Mouse (Mus musculus): ENCODE data around the gene B4galnt4.

The B4galnt4 gene

DNA sequence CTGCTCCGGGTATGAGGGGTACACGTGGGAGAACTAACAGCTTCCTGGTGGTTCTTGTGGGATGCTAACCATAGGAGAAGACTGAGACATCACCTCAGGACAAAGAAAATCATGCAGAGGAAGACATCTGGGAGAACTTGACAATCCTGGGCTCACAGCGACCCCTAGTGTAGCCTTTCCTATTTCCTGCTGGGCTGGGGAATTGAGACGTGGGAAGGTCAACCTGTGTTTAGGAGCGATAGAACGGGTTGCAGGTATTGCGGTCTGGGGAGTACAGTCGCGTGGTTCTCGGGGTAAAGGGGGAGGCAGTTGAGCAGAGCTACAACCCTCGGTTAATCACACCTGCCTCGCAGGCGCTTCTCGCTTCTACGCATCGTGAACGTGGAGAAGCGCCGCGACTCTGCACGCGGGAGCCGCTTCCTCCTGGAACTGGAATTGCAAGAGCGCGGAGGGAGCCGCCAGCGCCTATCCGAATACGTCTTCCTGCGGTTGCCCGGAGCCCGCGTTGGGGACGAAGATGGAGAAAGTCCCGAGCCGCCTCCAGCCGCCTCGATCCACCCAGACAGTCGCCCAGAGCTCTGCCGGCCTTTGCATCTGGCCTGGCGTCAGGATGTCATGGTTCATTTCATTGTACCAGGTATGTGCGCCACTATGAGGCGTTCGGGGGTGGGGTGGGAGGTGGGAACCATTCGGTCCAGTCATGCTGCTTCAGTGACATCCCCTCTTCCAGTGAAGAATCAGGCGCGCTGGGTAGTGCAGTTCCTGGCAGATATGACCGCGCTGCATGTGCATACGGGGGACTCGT is 9.4 kb downstream of the B4galnt4 start:
- peak; percentile 86 for DNase-seq (ENCODE audit: low read depth, low spot score)

DNA sequence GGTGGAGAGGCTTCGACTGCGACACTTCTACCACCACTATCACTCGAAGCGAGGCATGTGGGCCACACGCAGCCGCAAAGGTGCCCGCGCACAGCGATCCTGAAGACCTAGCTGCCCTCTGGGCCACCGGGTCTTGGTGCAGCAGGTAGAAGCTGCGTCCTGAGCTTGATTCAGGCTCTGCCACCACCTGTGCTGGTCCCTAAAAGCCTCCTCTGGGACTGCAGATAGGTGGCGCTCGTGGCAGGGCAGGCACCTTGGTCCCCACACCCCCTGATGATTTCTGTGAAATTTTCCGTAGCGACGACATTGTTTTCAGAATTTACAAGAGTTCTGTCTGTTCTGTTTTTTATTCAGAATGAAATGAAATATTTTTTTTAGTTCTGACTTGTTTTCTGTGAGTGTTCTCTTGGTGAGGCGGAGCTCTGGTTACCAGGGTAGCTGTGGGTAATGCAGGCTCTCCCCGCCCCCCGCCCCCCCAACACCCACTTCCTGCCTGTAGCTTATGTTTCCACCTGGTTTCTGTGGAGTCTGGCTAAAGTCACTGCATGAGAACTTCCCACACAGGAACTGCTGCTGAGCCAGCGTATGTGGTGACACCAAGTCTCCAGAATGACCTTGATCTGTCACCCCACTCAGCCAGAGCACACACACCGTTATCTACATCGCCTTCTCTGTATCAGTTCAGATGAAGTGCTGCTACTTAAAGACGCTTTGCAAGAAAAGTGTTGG is 11.3 kb downstream of the B4galnt4 start:
- no peak for DNase-seq (ENCODE audit: low read depth, low spot score)

DNA sequence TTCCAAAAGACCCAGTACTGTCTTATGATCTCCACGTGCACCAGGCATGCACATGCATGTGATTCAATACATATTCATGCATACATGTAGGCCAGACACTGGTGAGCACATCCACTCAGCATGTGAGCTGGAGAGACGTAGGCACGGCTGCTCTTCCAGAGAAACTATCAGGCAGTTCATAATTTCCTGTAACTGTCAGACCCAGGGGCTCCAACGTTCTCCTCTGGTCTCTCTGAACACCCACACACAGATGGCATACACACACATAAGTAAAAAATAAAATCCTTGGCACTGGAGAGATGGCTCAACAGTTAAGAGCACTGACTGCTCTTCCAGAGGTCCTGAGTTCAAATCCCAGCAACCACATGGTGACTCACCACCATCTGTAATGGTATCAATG is 12.9 kb downstream of the B4galnt4 start:
- no peak for DNase-seq (ENCODE audit: low read depth, low spot score)

DNA sequence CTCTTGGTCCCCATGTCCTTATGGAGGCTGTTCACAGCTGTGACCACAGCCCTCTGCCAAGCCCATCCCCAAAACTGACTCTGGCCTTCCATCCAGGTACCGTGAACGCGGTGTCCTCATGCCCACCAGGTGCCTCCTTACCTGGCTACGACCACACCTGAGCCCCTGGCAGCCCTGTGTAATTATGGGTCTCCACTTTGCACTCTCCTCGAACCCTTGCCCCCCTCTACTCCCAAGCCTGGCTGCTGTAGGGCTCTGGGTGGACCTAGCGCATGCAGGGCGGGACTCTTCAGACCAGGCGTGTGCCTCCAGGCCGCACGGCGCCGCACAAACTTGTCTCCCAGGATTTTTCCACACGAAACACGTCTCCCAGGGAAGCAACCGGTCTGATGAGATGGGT is 16.9 kb downstream of the B4galnt4 start, which contains the start of gene Pkp3:
TSS of gene Pkp3 (plus strand) at position 378 of the 400 bp plus-strand sequence.
- no peak for DNase-seq (ENCODE audit: low read depth, low spot score)

DNA sequence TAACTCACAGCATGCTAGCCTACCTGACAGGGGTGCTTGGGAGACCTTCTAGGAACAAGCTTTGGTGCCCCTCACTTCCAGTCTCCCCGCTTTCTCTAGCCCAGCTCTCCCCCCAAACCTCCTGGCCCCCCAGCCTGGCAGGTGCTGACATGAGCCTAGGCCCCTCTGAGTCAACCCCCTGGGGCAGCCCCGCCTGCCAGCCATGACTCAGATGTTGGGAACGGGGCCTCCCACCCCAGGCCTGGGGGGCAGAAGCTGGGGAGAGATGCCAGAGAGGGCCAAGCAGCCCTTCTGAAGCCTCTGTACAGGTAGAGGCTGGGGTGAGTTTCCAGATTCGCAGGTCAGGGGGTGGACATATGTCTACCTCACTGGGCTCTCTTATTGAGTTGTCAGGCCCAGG is 18.0 kb downstream of the B4galnt4 start:
- DNase-seq (ENCODE audit: low read depth, low spot score) = no peak

DNA sequence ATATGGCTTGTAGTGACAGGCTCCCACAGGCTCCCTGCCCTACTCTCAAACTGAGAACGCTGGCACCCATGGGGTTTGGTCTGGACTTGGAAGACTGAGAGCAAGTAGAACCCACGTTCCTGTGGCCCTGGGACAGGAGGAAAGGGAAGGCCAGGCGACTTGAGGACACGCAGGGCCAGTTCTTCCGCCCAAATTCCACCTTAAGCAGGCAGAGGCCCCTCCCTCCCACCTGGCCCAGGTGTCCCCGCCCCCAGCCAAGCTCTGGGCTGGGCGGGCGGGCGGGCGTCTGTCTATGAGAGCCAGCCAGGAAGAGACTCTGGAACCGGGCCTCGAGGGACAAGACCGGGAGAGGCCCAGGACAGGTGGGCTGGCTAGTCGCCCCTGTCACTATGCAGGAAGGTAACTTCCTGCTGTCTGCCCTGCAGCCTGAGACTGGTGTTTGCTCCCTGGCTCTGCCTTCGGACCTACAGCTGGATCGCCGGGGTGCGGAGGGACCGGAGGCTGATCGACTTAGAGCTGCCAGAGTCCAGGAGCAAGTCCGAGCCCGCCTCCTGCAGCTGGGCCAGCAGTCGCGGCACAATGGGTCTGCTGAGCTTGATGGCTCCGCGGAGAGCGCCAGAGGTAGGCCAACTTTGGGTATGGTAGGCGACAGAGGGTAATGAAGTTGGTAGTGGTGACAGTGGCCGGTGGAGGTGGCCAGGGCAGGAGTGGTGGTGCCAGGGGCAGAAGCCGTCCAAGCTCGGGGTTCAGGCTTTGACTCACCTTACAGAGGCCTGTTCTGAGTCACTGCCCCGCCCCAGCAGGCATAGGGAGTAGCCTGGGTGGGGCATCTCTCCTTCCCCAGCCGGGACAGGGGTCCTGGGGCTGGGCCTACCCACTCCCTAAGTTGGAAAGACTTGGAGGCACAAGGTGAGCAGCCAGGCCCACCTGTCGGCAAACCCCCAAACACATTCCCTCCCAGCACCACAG is 18.9 kb downstream of the B4galnt4 start:
- no peak for DNase-seq (ENCODE audit: low read depth, low spot score)

DNA sequence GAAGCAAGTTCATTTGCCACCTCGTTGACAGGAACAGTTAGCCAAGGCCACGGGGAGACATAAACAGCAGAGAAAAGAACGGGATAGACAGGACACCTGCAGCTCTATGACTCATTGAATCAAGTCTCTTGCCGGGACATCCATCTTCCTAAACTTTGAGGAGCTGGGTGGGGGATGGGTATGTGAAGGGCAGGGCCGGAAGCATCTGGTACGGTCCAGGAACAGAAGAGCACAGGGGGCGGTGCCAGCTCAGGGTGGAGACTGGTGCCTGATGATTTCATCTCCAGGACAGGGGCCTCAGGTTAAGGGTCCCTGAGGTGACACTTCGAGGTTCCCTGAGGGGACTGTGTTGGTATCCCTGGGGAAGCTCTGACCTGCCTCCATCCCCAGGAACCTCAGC is 27.0 kb downstream of the B4galnt4 start:
- DNase-seq (ENCODE audit: low read depth, low spot score) = no peak

DNA sequence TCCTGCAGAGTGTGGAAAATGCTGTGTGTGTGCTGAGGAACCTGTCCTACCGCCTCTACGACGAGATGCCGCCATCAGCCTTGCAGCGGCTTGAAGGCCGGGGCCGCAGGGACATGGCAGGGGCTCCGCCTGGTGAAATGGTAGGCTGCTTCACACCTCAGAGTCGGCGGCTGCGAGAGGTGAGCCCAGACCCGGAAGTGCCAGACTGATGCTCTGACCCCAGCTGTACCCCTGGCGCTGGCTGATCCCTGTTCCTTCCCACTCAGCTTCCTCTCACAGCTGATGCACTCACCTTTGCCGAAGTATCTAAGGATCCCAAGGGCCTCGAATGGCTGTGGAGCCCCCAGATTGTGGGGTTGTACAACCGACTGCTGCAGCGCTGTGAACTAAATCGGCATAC is 27.6 kb downstream of the B4galnt4 start:
- DNase-seq (ENCODE audit: low read depth, low spot score) = no peak

DNA sequence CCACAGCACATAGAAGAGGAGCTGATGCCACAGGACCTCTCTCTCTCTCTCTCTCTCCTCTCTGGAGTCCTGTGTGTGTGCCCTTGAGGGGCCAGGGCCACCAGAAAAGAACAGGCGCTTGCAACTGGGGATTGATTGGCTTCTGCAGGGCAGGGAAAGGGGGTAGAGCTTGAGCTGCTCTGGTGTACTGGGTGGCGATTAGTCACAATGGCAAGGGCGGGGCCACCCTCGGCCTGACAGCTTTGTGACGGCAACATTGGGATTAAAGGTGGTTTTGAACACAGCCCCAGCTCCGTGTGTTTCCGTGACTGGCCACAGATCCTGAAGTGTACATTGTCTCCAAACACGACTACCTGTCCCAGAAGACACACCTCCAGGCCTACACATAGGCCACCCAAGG is 29.3 kb downstream of the B4galnt4 start:
- no peak for DNase-seq (ENCODE audit: low read depth, low spot score)

DNA sequence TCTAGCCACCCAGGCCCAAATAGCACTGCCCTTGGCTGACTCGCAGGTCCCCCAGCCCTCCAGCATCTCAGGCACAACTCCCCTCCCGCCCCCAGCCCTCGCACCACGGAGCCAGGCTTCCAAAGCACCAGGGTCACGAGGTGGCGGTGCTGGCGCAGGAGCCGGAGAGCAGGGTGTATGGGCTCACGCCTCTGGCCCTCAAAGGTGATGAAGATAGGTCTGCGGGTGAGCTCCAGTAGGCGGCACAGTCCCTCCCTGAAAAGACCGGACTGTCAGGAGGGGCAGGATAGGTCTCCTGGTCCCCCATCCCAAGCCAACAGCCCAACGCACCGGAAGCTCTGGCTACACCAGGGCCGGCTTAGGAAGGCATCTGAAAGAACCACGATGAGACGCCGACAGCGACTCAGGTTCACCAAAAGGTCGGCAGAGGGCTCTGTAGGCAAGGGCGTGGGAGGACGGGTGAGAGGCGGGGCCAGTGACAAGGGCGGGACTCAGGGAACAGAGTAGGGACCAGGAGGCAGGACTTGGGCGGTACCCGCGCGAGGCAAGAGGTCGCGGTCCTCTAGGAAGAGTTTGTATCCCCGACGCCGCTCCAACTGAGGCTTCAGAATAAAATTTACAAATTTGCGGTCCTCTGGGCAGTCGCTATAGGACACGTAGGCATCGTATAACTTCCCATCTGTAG is 31.3 kb downstream of the B4galnt4 start:
- peak; percentile 83 for DNase-seq (ENCODE audit: low read depth, low spot score)

DNA sequence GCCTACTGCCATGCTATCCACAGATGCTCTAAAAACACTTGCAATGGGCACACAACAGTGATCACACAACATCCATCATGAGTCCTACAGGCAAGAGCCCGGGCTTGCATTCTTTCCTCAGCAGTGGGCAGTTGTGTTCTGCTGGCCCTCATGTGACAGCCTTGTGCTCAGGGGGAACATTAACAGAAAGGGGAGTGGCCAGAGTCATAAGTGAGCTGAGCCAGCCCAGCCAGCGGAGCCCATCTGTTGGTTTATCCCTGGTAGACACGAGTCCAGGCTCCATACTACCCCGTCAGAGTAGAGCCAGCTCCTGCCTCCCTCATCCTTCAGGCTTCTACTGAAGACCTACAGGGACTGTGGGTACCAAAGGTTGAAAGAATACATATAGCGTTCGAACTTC is 33.0 kb downstream of the B4galnt4 start:
- no peak for DNase-seq (ENCODE audit: low read depth, low spot score)

DNA sequence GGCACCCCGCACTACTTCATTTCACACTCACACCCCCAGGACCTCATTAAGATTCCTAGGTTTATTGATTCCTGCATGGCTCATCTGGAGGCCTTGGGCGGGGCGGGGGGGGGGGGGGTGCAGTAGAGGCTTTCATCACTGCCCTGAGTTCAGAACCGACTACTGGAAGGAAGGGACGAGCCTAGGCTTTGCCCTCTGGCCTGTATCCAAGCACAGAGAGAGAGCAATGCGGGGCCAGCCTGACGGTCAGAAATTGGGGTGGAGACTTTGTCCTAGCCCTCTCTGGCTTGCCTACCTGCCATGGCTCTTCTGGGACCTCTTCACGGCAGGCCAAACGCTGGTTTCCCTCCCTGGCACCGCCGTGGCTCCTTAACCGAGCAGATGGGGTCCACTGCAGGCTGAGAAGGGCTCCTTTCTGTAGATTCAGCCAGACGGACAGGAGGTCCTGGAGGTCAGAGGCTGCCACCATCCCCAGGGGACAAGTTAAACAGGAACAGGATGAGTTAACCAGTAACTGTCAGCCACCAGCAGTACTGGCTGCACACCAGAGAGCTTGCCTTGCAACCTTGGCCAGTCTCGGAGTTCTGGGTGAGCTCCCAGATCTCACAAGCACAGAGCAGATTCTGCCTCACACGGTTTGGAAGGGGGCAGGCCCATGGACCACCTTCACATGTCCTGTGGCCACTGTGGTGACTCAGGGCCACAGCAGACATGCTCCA is 33.7 kb downstream of the B4galnt4 start:
- no peak for DNase-seq (ENCODE audit: low read depth, low spot score)

DNA sequence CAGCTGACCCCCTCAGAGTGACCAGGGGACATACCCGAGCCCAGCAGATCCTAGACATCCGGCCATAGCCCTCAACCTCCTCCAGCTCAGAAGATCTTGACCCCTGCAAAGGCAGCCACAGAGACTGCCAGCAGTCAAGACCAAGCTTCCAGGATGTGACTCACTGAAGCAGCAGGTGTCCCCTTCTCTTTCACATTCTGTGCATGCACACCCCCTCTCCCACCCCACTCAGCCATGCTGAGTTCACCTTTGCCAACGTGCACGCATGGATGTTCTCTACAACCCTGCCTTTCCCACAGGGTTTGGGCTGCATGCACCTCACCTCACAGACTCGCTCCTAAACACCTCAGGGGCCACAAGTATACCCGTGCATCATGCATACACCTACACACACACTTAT is 35.1 kb downstream of the B4galnt4 start:
- DNase-seq (ENCODE audit: low read depth, low spot score) = no peak

DNA sequence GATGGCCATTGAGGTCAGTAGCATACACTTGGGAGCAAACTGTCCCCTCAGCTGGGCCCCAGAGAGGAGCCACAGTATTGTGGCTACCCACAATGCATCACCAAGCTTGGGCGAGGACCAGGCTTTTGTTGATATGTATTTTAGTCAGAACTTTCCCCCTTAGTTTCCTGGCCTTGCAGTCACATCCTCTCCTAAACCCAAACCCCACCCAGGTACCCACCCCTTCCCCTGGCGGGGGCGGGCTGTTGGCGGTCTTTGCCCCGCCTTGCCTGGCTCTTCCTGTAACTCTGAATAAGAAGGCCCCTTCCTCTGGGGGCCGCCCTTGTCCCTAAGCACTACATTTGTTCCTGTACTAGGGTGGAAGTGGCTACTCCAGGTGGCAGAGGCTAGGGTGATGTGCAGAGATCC is 35.7 kb downstream of the B4galnt4 start:
- DNase-seq (ENCODE audit: low read depth, low spot score) = no peak

DNA sequence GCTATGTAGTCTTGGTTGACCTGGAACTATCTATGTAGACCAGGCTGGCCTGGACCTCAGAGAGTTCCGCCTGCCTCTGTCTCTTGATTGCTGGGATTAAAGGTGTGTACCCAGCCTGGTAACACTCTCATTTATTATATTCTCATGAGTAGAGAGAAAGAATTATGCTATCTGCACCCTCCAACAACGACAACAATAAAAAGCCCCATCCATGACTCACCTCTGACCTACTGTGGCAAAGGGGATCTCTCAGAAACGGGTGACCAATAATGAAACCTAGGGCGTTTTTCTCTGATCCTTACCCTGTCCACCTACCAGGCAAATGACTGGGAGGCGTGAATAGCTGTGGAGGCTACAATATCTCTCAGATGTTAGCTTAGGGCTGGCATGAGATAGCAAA is 36.3 kb downstream of the B4galnt4 start:
- no peak for DNase-seq (ENCODE audit: low read depth, low spot score)

DNA sequence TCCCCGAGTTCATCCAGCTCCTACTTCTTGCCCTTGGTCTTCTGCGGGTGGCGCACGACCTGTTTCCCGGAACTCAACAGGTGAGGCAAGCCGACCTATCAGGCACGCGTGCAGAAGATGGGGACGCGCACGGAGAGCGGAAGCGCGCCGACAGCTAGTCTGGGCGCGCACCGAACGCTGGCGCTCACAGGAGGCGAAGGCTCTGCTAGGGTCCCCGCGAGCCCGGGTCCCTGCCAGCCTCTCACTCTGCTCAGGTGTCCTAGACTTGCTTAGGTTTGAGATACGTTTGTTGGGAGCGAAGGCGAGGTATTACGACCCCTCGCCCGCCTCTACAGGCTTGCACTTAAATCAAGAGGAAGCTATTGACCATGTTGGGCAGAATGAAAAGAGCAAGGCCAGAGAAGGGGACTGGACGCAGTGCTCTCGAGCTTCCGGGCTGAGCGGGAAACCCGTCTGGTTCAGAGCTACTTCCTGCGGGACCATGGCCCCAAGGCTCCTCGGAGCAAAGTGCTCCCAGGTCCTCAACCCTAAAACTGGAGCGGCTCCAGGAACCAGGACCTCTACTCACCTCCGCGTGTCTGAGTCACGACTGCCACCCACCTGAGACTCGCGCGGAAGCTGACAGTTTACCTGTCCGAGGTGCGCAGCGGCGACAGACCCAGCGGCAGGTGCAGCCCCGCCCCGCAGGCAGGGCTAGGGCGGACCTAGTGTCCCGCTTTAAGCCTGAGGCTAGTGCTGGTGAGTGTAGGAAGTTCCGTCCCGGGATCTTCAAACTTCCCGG is 39.2 kb downstream of the B4galnt4 start, which contains the start of gene Sigirr:
TSS of gene Sigirr (minus strand) at position 662 of the 781 bp plus-strand sequence.
- peak; percentile 30 for DNase-seq (ENCODE audit: low read depth, low spot score)

DNA sequence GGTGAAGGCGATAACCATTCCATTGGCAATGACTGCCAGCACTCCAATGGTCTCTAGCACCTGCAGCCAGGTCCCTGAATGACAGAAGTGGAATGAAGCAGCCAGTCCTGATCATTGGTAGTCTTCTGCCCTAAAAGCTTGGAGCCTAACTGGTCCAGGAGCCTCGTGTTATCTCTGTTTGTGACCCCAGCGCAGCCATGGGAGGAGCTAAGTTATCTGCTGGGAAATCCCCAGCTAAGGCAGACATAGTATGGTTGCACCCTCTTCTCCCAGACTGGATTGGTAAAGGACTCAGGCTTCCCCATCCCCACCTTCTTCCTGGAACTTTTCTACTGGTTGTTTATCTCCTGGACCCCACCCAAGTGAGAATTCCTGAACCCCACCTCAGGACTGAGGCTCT is 42.3 kb downstream of the B4galnt4 start:
- DNase-seq (ENCODE audit: low read depth, low spot score) = no peak

DNA sequence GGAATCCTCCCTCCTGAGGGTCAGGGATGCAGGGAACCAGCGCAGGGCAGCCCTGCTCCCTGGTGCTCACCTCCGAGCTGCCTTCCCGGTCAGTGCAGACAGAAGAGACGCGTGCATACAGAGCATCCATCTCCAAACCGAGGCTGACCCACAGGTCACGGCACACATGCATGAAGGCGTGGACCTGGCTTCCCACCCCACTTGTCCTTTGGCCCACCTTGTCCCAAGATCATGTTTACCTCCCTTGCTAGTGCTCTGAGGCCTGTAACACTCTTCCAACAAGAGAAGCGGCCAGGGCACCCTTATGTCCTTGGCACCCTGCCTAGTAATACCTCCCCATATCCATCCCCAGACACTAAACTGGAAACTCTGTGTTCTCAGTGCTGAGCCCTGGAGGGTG is 55.0 kb downstream of the B4galnt4 start:
- DNase-seq (ENCODE audit: low read depth, low spot score) = no peak

DNA sequence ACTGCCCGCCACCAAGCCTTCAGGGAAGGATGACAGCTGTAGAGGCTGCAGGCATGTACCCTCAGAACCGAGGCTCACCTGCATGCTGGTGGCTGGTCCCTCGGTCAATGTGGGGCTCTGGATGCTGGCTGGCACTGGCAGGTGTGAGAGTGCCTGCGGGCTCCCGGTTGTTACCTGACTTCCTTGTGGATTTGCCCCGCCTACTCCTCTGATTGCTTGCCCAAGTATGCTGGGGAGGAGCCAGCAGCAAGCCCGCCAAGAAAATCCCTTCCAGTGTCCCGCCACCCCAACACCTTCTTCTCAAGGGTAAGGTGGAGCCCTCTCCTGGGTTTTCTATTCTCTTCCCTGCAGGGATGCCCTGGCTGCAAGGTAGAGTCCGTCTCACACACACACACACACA is 56.7 kb downstream of the B4galnt4 start, which contains the start of gene Ano9:
TSS of gene Ano9 (minus strand) at position 171 of the 400 bp plus-strand sequence.
- no peak for DNase-seq (ENCODE audit: low read depth, low spot score)

DNA sequence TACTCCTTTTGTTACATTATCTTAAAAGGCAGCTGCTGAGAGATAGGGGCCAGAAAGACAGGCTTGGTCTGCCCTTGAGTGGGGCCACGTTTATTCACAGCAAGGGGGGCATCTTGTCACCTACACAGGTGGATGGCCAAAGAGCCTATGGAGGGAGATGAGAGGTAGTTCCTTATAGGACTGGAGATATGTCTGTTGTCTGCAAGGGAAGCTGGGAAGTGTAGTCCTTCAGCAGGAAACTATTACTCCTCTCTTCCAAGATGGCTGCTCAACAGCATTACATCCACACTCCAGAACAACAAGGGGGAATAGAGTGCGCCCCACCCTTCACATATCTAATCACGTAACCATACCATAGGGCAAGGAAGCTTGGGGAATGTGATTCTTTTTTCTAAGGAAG is 58.6 kb downstream of the B4galnt4 start:
- DNase-seq (ENCODE audit: low read depth, low spot score) = no peak

Data from mesoderm, embryonic 11.5 days (tissue).